Mouse (Mus musculus) spleen, adult 18-20 months (tissue): ENCODE data around the gene Hoxb1.
A peak's percentile ranks its signal among the peaks of the same experiment; 100 is the strongest.

Source experiments
- DNase-seq, 2 experiments: peaks; one replicate each; pipeline ENCODE4 v3.0.0; 2022; ENCODE audit warnings: mixed read lengths in 2 of 2

The Hoxb1 gene

GRCm38 (mm10) chr11:96334998-96335397, 30.6 kb upstream of the Hoxb1 start:
- DNase-seq: no peak

GRCm38 (mm10) chr11:96336597-96336996, 29.0 kb upstream of the Hoxb1 start:
- DNase-seq: no peak

- no peak for DNase-seq
These were observed 28.5 kb upstream of the Hoxb1 start for GRCm38 (mm10) chr11:96337026-96337425.

GRCm38 (mm10) chr11:96338957-96339855, 26.3 kb upstream of the Hoxb1 start:
- no peak for DNase-seq

GRCm38 (mm10) chr11:96340698-96341365, 24.7 kb upstream of the Hoxb1 start:
- no peak for DNase-seq

- DNase-seq: peak in 1 of 2 experiments; percentile 5
These were observed 23.6 kb upstream of the Hoxb1 start for GRCm38 (mm10) chr11:96341701-96342575.

GRCm38 (mm10) chr11:96342576-96342930, 23.0 kb upstream of the Hoxb1 start:
- DNase-seq: no peak

- DNase-seq: no peak
These were observed 22.3 kb upstream of the Hoxb1 start for GRCm38 (mm10) chr11:96343206-96343745.

GRCm38 (mm10) chr11:96344061-96344877, 21.3 kb upstream of the Hoxb1 start:
- DNase-seq: no peak

- no peak for DNase-seq
These were observed 20.7 kb upstream of the Hoxb1 start for GRCm38 (mm10) chr11:96344878-96345159.

GRCm38 (mm10) chr11:96345220-96345892, 20.2 kb upstream of the Hoxb1 start:
- no peak for DNase-seq

GRCm38 (mm10) chr11:96345893-96346806, 19.4 kb upstream of the Hoxb1 start:
- DNase-seq: no peak

- no peak for DNase-seq
These were observed 18.5 kb upstream of the Hoxb1 start for GRCm38 (mm10) chr11:96346916-96347520.

GRCm38 (mm10) chr11:96347717-96348116, 17.8 kb upstream of the Hoxb1 start:
- no peak for DNase-seq

- no peak for DNase-seq
These were observed 17.2 kb upstream of the Hoxb1 start for GRCm38 (mm10) chr11:96348141-96348928.

GRCm38 (mm10) chr11:96348988-96349387, 16.6 kb upstream of the Hoxb1 start:
- no peak for DNase-seq

- DNase-seq: no peak
These were observed 15.8 kb upstream of the Hoxb1 start for GRCm38 (mm10) chr11:96349491-96350340.

- no peak for DNase-seq
These were observed 15.3 kb upstream of the Hoxb1 start, which contains the start of gene Hoxb2 for GRCm38 (mm10) chr11:96350341-96350624. Gene Hoxb2, plus strand, starts transcription at chr11:96350525.
